17 mouse cellular contexts compared by ENCODE assay signal in the genomic region with DNA sequence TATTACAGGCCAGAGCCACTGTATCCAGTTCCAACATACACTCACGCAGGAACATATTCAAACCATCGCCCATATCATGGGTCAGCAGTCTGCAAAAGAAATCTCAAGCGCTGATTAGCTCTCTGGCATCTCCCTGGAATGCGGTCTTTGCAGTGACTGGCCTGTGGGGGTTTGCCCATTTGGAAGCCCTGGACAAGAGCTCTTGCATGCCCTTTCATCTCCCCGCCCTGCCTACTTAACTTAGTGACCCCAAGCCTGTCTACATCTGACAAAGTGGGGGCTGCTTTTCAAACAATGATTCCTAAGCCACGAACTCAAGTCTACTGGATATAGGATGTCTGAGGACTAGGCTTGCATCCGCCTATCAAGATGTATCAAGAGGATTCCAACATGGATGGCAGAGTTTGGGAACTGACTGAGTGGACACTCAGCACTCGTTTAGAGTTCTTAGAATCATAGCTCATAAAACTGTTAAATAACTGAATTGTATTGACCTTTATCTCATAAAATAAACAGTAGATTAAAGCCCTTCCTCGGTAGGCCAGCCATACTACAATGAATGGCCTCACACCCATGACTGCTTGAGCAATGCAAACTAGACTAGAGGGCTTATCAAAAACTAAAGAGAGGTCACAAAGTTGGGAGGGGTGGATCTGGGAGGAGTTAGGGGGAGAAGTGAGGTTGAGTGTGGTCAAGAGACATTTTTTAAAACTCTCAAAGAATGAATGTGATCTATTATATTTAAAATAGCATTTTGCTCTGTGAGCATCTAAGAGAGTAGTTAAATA.
A peak's percentile ranks its signal among the peaks of the same experiment; 100 is the strongest.
DNase-seq lines count a peak whose midpoint lies in the region; ATAC-seq and TF ChIP-seq lines count a peak whose summit lies in the region.
"Had no signal": no experiment of that assay in that cellular context is flagged by ENCODE, and none has a peak within 500 bp of the region (broad histone marks: within the 10 kb centered on the region; RNA-seq: fewer than 3 reads in every experiment).

No protein-coding gene starts in this region.

- no peaks in the 10 kb centered on the region for H3K27me3 ChIP-seq in kidney, postnatal 0 days (ENCODE audit: insufficient read depth, low read length)
- no peaks in the 10 kb centered on the region for H3K27me3 ChIP-seq in kidney, embryonic 14.5 days (ENCODE audit: control insufficient read depth, insufficient read depth, low read length)
- no peaks in the 10 kb centered on the region for H3K27me3 ChIP-seq in lung, postnatal 0 days (replicated peaks; ENCODE audit: insufficient read depth, low read length)
- no peaks in the 10 kb centered on the region for H3K27me3 ChIP-seq in stomach, embryonic 15.5 days (replicated peaks)
- H3K27me3 ChIP-seq: embryonic facial prominence, embryonic 13.5 days; forebrain, embryonic 12.5 days; heart, embryonic 13.5 days; hindbrain, embryonic 15.5 days had no signal

- no peak for TF ChIP-seq CTCF in kidney, postnatal 0 days (IDR thresholded peaks at IDR 0.05; ENCODE audit: low read depth)
- no peak for TF ChIP-seq CTCF in lung, postnatal 0 days (IDR thresholded peaks at IDR 0.05)

- ATAC-seq in kidney, postnatal 0 days (replicated peaks; ENCODE audit: low FRiP score, low read depth): no peak
- ATAC-seq in kidney, embryonic 14.5 days (ENCODE audit: low FRiP score, low TSS enrichment): no peak
- ATAC-seq in lung, postnatal 0 days: no peak
- peak; percentile 27; the same call in 1 of the 2 replicates for ATAC-seq in stomach, embryonic 15.5 days (ENCODE audit: insufficient read depth, low FRiP score, low read depth)
- ATAC-seq: forebrain, embryonic 16.5 days had no signal

- DNase-seq in kidney, postnatal 0 days (ENCODE audit: low spot score): peak; percentile 6
- DNase-seq in lung, postnatal 0 days (ENCODE audit: low spot score): peak; percentile 7
- no peak for DNase-seq in lung, postnatal 36 days
- no peak for DNase-seq in layer of hippocampus, postnatal 14 days (ENCODE audit: low spot score in 2 of 2)
- DNase-seq: adrenal gland, adult 8-10 months; adrenal gland, postnatal 36 days; cerebellum, adult 2 months; cerebellum, postnatal 10 days; gastrocnemius, postnatal 10 days; heart, postnatal 36 days had no signal

- TF ChIP-seq EP300 in lung, postnatal 0 days (IDR thresholded peaks at IDR 0.05): no peak

- H3K4me1 ChIP-seq in kidney, postnatal 0 days (replicated peaks; ENCODE audit: insufficient read depth, low read length): no peaks in the 10 kb centered on the region
- H3K4me1 ChIP-seq in kidney, embryonic 14.5 days (ENCODE audit: control insufficient read depth, insufficient read depth, low read length): no peaks in the 10 kb centered on the region
- H3K4me1 ChIP-seq in lung, postnatal 0 days (ENCODE audit: insufficient read depth, low read depth, low read length): peaks cover 4% of the 10 kb centered on the region; the same call in 1 of the 2 replicates
- H3K4me1 ChIP-seq in stomach, embryonic 15.5 days: no peaks in the 10 kb centered on the region
- H3K4me1 ChIP-seq: embryonic facial prominence, embryonic 13.5 days; forebrain, embryonic 12.5 days; heart, embryonic 13.5 days; hindbrain, embryonic 15.5 days had no signal

- 49% methylated on average over 9 of the region's 9 CpGs for WGBS in kidney, postnatal 0 days
- 57% methylated on average over 9 of the region's 9 CpGs for WGBS in kidney, embryonic 14.5 days
- 44% methylated on average over 9 of the region's 9 CpGs for WGBS in lung, postnatal 0 days
- 60% methylated on average over 9 of the region's 9 CpGs for WGBS in stomach, embryonic 15.5 days

- H3K9ac ChIP-seq in kidney, postnatal 0 days (ENCODE audit: low read depth, low read length): no peak overlapping the region
- no peak overlapping the region for H3K9ac ChIP-seq in kidney, embryonic 14.5 days (ENCODE audit: low read depth, low read length)
- no peak overlapping the region for H3K9ac ChIP-seq in lung, postnatal 0 days (replicated peaks; ENCODE audit: low read depth)
- no peak overlapping the region for H3K9ac ChIP-seq in stomach, embryonic 15.5 days
- H3K9ac ChIP-seq: embryonic facial prominence, embryonic 13.5 days; forebrain, embryonic 12.5 days; heart, embryonic 13.5 days; hindbrain, embryonic 15.5 days had no signal

- H3K36me3 ChIP-seq in kidney, postnatal 0 days (ENCODE audit: insufficient read depth, low read length): no peaks in the 10 kb centered on the region
- no peaks in the 10 kb centered on the region for H3K36me3 ChIP-seq in kidney, embryonic 14.5 days (ENCODE audit: control insufficient read depth, insufficient read depth, low read length)
- H3K36me3 ChIP-seq in lung, postnatal 0 days (ENCODE audit: insufficient read depth, low read length): no peaks in the 10 kb centered on the region
- H3K36me3 ChIP-seq in stomach, embryonic 15.5 days: no peaks in the 10 kb centered on the region
- H3K36me3 ChIP-seq: embryonic facial prominence, embryonic 13.5 days; forebrain, embryonic 12.5 days; heart, embryonic 13.5 days; hindbrain, embryonic 15.5 days had no signal

- no peak overlapping the region for H3K4me2 ChIP-seq in kidney, postnatal 0 days (ENCODE audit: low read length)
- H3K4me2 ChIP-seq in kidney, embryonic 14.5 days (replicated peaks; ENCODE audit: low read depth, low read length): no peak overlapping the region
- H3K4me2 ChIP-seq in lung, postnatal 0 days (replicated peaks; ENCODE audit: low read depth, low read length): no peak overlapping the region
- H3K4me2 ChIP-seq in stomach, embryonic 15.5 days: no peak overlapping the region
- H3K4me2 ChIP-seq: embryonic facial prominence, embryonic 13.5 days; forebrain, embryonic 12.5 days; heart, embryonic 13.5 days; hindbrain, embryonic 15.5 days had no signal

- H3K27ac ChIP-seq in kidney, postnatal 0 days: no peak overlapping the region
- H3K27ac ChIP-seq in kidney, embryonic 14.5 days (ENCODE audit: low read depth, low read length): no peak overlapping the region
- no peak overlapping the region for H3K27ac ChIP-seq in lung, postnatal 0 days (ENCODE audit: low read length)
- no peak overlapping the region for H3K27ac ChIP-seq in stomach, embryonic 15.5 days
- H3K27ac ChIP-seq: embryonic facial prominence, embryonic 13.5 days; forebrain, embryonic 12.5 days; heart, embryonic 13.5 days; hindbrain, embryonic 15.5 days had no signal

- H3K9me3 ChIP-seq in kidney, postnatal 0 days (replicated peaks; ENCODE audit: low read length): no peaks in the 10 kb centered on the region
- no peaks in the 10 kb centered on the region for H3K9me3 ChIP-seq in kidney, embryonic 14.5 days (ENCODE audit: control insufficient read depth, low read length)
- H3K9me3 ChIP-seq in lung, postnatal 0 days (ENCODE audit: low read length): no peaks in the 10 kb centered on the region
- H3K9me3 ChIP-seq in stomach, embryonic 15.5 days: no peaks in the 10 kb centered on the region
- H3K9me3 ChIP-seq: forebrain, embryonic 12.5 days; heart, embryonic 13.5 days; hindbrain, embryonic 15.5 days had no signal

- no peak overlapping the region for H3K4me3 ChIP-seq in kidney, postnatal 0 days (replicated peaks; ENCODE audit: low read depth, low read length)
- H3K4me3 ChIP-seq in kidney, embryonic 14.5 days (ENCODE audit: low read length): no peak overlapping the region
- no peak overlapping the region for H3K4me3 ChIP-seq in lung, postnatal 0 days (ENCODE audit: low read depth, low read length)
- no peak overlapping the region for H3K4me3 ChIP-seq in stomach, embryonic 15.5 days (replicated peaks)
- H3K4me3 ChIP-seq: embryonic facial prominence, embryonic 13.5 days; forebrain, embryonic 12.5 days; heart, embryonic 13.5 days; hindbrain, embryonic 15.5 days had no signal

Comparison
In these comparisons a context has a peak if more than half of its experiments do, and no peak if none do; other contexts are left out.
1. DNase-seq: peak in kidney, postnatal 0 days (single experiment) and lung, postnatal 0 days (single experiment); none in lung, postnatal 36 days (single experiment) and layer of hippocampus, postnatal 14 days (0 of 2).